Mouse (Mus musculus) myocyte (in vitro differentiated cells): ENCODE results near the gene Arf6.

Experiments used
- E2F4 ChIP-seq: IDR thresholded peaks from one replicate; pipeline ENCODE4 v1.6.1; 2011; ENCODE audit warnings: mild to moderate bottlenecking, control low read depth, moderate library complexity; ENCODE audit not compliant: insufficient read depth
- MAX ChIP-seq: IDR thresholded peaks from one replicate; pipeline ENCODE4 v1.6.1; 2011; ENCODE audit warnings: low read depth, mild to moderate bottlenecking, control low read depth
- MYOG ChIP-seq, 3 experiments: IDR thresholded peaks; one replicate each; pipeline ENCODE4 v1.6.1; 2011; ENCODE audit warnings: control low read depth in 2 of 3, low read depth in 2 of 3, mild to moderate bottlenecking in 2 of 3; ENCODE audit not compliant: insufficient read length in 2 of 3, control insufficient read depth in 1 of 3, insufficient read depth in 1 of 3
- POLR2A ChIP-seq: IDR thresholded peaks from one replicate; pipeline ENCODE4 v1.6.1; 2011; ENCODE audit warnings: low read depth, mild to moderate bottlenecking, control low read depth, moderate library complexity; ENCODE audit not compliant: insufficient read length
- POLR2AphosphoS2 ChIP-seq: IDR thresholded peaks from one replicate; pipeline ENCODE4 v1.6.1; 2011; ENCODE audit warnings: low read depth, control low read depth; ENCODE audit not compliant: insufficient read length
- REST ChIP-seq: IDR thresholded peaks from one replicate; pipeline ENCODE4 v1.6.1; 2011; ENCODE audit warnings: mild to moderate bottlenecking, control low read depth, moderate library complexity; ENCODE audit not compliant: insufficient read depth, insufficient read length
- SRF ChIP-seq: IDR thresholded peaks from one replicate; pipeline ENCODE4 v1.6.1; 2011; ENCODE audit warnings: low read depth; ENCODE audit not compliant: control insufficient read depth, insufficient read length
- TCF12 ChIP-seq: IDR thresholded peaks from one replicate; pipeline ENCODE4 v1.6.1; 2011; ENCODE audit warnings: mild to moderate bottlenecking, control low read depth; ENCODE audit not compliant: poor library complexity, insufficient read depth, severe bottlenecking
- TCF3 ChIP-seq: IDR thresholded peaks from one replicate; pipeline ENCODE4 v1.6.1; 2011; ENCODE audit warnings: low read depth, control low read depth; ENCODE audit not compliant: insufficient read length
- USF1 ChIP-seq: IDR thresholded peaks from one replicate; pipeline ENCODE4 v1.6.1; 2011; ENCODE audit warnings: low read depth, mild to moderate bottlenecking, control low read depth, moderate library complexity

DNA sequence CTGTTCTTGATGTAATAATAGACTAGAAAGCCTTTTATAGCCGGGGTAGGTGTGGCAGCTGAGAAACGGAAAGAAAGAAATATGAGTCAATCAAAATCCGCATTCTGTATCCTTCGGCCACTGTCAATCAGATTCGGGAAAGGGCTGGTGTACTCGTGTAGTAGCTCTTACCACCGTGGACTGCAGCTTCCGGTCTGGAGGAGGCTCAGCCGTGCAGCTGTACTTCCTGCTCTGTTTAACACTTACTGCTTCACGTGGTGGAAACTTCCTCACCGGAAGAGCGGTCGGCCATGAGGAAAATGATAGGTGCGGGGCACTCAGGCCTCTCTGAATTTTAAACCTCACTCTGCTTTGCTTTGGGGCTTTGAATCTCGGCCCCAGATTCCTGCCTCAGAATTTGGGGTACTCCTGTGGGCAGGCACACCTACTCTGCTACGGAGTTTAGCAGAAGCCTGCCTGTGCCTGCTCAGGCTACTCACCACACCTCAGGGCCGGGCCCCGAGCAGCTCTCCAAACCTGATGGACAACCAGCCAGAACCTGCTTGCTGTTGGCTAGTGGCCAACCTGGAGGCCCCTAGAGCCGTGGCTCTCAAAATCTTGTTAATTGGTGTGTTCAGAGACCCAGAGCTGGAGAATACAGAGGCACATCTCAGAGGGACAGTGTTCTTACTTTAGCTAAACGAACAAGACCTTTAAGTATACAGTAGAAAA, 51.0 kb downstream of the Arf6 start:
- no peak for TF ChIP-seq POLR2A
- TF ChIP-seq USF1 = no peak
- TF ChIP-seq SRF = no peak
- no peak for TF ChIP-seq MAX
- TF ChIP-seq POLR2AphosphoS2 = no peak
- no peak for TF ChIP-seq TCF12
- no peak for TF ChIP-seq E2F4
- TF ChIP-seq REST = no peak
- TF ChIP-seq MYOG (IDR thresholded peaks at IDR 0.05; ENCODE audit: control insufficient read depth in 1 of 3, insufficient read depth in 1 of 3, insufficient read length in 2 of 3, low read depth in 2 of 3) = no peak
- TF ChIP-seq TCF3 = no peak
